Mouse (Mus musculus): Measurements from ENCODE around the gene Col13a1. TPM values are rescaled to one million over a fixed set of nuclear protein-coding genes. Genes with fewer than 3 reads are reported as not detected.

The Col13a1 gene
- polyA plus RNA-seq, 1 experiment from 2014 or later: 7.3 TPM

- H3K9me3 ChIP-seq (replicated peaks; ENCODE audit: low read length): no peaks in the 10 kb centered on the region
- H3K9ac ChIP-seq (ENCODE audit: low read depth, low read length): no peak overlapping the region
- ATAC-seq (replicated peaks; ENCODE audit: low FRiP score, low read depth) (no peak), DNase-seq (ENCODE audit: low spot score) (no peak)
- H3K4me3 ChIP-seq (replicated peaks; ENCODE audit: low read depth, low read length): no peak overlapping the region
- no peak overlapping the region for H3K4me2 ChIP-seq (ENCODE audit: low read length)
- H3K27ac ChIP-seq: no peak overlapping the region
- H3K36me3 ChIP-seq (ENCODE audit: insufficient read depth, low read length): no peaks in the 10 kb centered on the region
- H3K27me3 ChIP-seq (ENCODE audit: insufficient read depth, low read length): no peaks in the 10 kb centered on the region
- H3K4me1 ChIP-seq (replicated peaks; ENCODE audit: insufficient read depth, low read length): no peaks in the 10 kb centered on the region
- 28% methylated on average over 11 of the region's 11 CpGs for WGBS
- TF ChIP-seq CTCF (IDR thresholded peaks at IDR 0.05; ENCODE audit: low read depth): peak; percentile 37; the same call in 1 of the 2 replicates
Observed at GRCm38 (mm10) chr10:61991481-61992424, 12.8 kb upstream of the Col13a1 start.

GRCm38 (mm10) chr10:61980424-61980823, 1.5 kb upstream of the Col13a1 start:
- Histone ChIP-seq H3K9me3 (replicated peaks; ENCODE audit: low read length) (no peaks in the 10 kb centered on the region), H3K4me2 (ENCODE audit: low read length) (no peak overlapping the region), H3K9ac (ENCODE audit: low read depth, low read length) (no peak overlapping the region), H3K27me3 (ENCODE audit: insufficient read depth, low read length) (peaks cover 7% of the 10 kb centered on the region), H3K27ac (no peak overlapping the region), H3K4me1 (replicated peaks; ENCODE audit: insufficient read depth, low read length) (peaks cover 15% of the 10 kb centered on the region), H3K36me3 (ENCODE audit: insufficient read depth, low read length) (no peaks in the 10 kb centered on the region), H3K4me3 (replicated peaks; ENCODE audit: low read depth, low read length) (no peak overlapping the region)
- 2% methylated on average over 7 of the region's 7 CpGs for WGBS
- peak; percentile 95 for DNase-seq (ENCODE audit: low spot score)
- ATAC-seq (replicated peaks; ENCODE audit: low FRiP score, low read depth): 0 out of 2 replicates have a peak, but pooled peaks have one; percentile 47
- peak; percentile 96 for TF ChIP-seq CTCF (IDR thresholded peaks at IDR 0.05; ENCODE audit: low read depth)

- ATAC-seq (replicated peaks; ENCODE audit: low FRiP score, low read depth) (peak; percentile 25; the same call in 1 of the 2 replicates), DNase-seq (ENCODE audit: low spot score) (peak; percentile 67)
- Histone ChIP-seq H3K4me1 (replicated peaks; ENCODE audit: insufficient read depth, low read length) (peaks cover 15% of the 10 kb centered on the region), H3K9ac (ENCODE audit: low read depth, low read length) (peak overlapping the region; percentile 31), H3K27me3 (ENCODE audit: insufficient read depth, low read length) (peaks cover 7% of the 10 kb centered on the region), H3K27ac (no peak overlapping the region), H3K4me2 (ENCODE audit: low read length) (peak overlapping the region; percentile 81), H3K36me3 (ENCODE audit: insufficient read depth, low read length) (no peaks in the 10 kb centered on the region), H3K4me3 (replicated peaks; ENCODE audit: low read depth, low read length) (peak overlapping the region; percentile 42), H3K9me3 (replicated peaks; ENCODE audit: low read length) (no peaks in the 10 kb centered on the region)
- under 1% methylated on average over 65 of the region's 65 CpGs for WGBS
- TF ChIP-seq CTCF (IDR thresholded peaks at IDR 0.05; ENCODE audit: low read depth): peak; percentile 25; the same call in 1 of the 2 replicates
Observed at GRCm38 (mm10) chr10:61978112-61978865, 619 bp downstream of the Col13a1 start.

GRCm38 (mm10) chr10:61977392-61978096, 1.4 kb downstream of the Col13a1 start:
- no peak for ATAC-seq (replicated peaks; ENCODE audit: low FRiP score, low read depth)
- WGBS: 6% methylated on average over 18 of the region's 18 CpGs
- no peaks in the 10 kb centered on the region for H3K9me3 ChIP-seq (replicated peaks; ENCODE audit: low read length)
- H3K36me3 ChIP-seq (ENCODE audit: insufficient read depth, low read length): no peaks in the 10 kb centered on the region
- no peak overlapping the region for H3K27ac ChIP-seq
- no peak for DNase-seq (ENCODE audit: low spot score)
- H3K27me3 ChIP-seq (ENCODE audit: insufficient read depth, low read length): peaks cover 7% of the 10 kb centered on the region
- no peak for TF ChIP-seq CTCF (IDR thresholded peaks at IDR 0.05; ENCODE audit: low read depth)
- H3K4me2 ChIP-seq (ENCODE audit: low read length): peak overlapping the region; percentile 81
- peaks cover 15% of the 10 kb centered on the region for H3K4me1 ChIP-seq (replicated peaks; ENCODE audit: insufficient read depth, low read length)
- peak overlapping the region; percentile 42 for H3K4me3 ChIP-seq (replicated peaks; ENCODE audit: low read depth, low read length)
- H3K9ac ChIP-seq (ENCODE audit: low read depth, low read length): peak overlapping the region; percentile 31

GRCm38 (mm10) chr10:61976987-61977386, 1.9 kb downstream of the Col13a1 start:
- Histone ChIP-seq H3K9ac (ENCODE audit: low read depth, low read length) (no peak overlapping the region), H3K4me2 (ENCODE audit: low read length) (peak overlapping the region; percentile 81), H3K4me3 (replicated peaks; ENCODE audit: low read depth, low read length) (peak overlapping the region; percentile 42), H3K27me3 (ENCODE audit: insufficient read depth, low read length) (peaks cover 7% of the 10 kb centered on the region), H3K4me1 (replicated peaks; ENCODE audit: insufficient read depth, low read length) (peaks cover 15% of the 10 kb centered on the region), H3K27ac (no peak overlapping the region), H3K9me3 (replicated peaks; ENCODE audit: low read length) (no peaks in the 10 kb centered on the region), H3K36me3 (ENCODE audit: insufficient read depth, low read length) (no peaks in the 10 kb centered on the region)
- ATAC-seq (replicated peaks; ENCODE audit: low FRiP score, low read depth) (no peak; the same call in 1 of the 2 replicates), DNase-seq (ENCODE audit: low spot score) (peak; percentile 90)
- 9% methylated on average over 6 of the region's 6 CpGs for WGBS
- TF ChIP-seq CTCF (IDR thresholded peaks at IDR 0.05; ENCODE audit: low read depth): peak; percentile 65
